Mouse (Mus musculus) liver, embryonic 14.5 days (tissue): Measurements from ENCODE around the gene Zfp664.

Source experiments
- CTCF ChIP-seq: IDR thresholded peaks from 2 replicates; pipeline ENCODE4 v1.5.1; 2016; ENCODE audit warnings: antibody characterized with exemption, low read depth, control low read depth
- EP300 ChIP-seq: IDR thresholded peaks from 2 replicates; pipeline ENCODE4 v1.6.1; 2016; ENCODE audit warnings: antibody characterized with exemption, low read depth

DNA sequence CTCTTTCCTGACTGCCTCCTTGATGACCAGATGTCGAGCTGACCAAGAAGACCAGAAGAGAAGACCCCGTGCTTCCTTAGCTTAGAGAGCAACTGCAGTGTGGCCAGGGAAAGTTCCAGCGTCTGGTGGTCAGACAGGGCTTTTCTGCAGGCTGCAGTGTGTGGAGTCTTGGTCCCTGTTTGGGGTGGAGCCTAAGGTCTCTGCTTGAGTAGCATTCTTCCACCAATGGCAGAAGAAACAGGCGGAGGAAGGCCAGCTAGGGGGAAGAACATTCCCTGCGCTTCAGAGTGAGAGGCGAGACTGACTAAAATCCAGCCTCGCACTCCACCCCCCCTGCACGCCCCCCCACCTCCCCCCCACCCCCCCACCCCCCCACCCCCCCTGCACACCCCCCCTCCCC lies 33.6 kb downstream of the Zfp664 start:
- TF ChIP-seq CTCF: no peak
- no peak for TF ChIP-seq EP300
